Mouse (Mus musculus) midbrain, postnatal 0 days (tissue): Measurements from ENCODE around the gene Polr1a. TPM values are rescaled to one million over a fixed set of nuclear protein-coding genes. Genes with fewer than 3 reads are reported as not detected.

Experiments
- ATAC-seq: fragments of 200-750 bp; cut with Nextera tagmentation; 2 replicates; pipeline ENCODE4 v1.8.0; 2017; ENCODE audit warnings: moderate number of reproducible peaks, mild to moderate bottlenecking, moderate TSS enrichment, moderate library complexity; ENCODE audit not compliant: low FRiP score
- DNase-seq: peaks from one replicate; pipeline ENCODE4 v3.0.0-alpha.2; 2015; ENCODE audit warnings: low spot score
- H3K27ac ChIP-seq: fragments of 300-500 bp; sonication (generic); 2 replicates; pipeline ENCODE4 v1.5.1; 2014; ENCODE audit warnings: low read depth, mild to moderate bottlenecking, low read length, mixed read lengths
- H3K27me3 ChIP-seq: fragments of 300-500 bp; sonication (generic); 2 replicates; pipeline ENCODE4 v1.6.1; 2014; ENCODE audit warnings: low read length, control low read depth, mixed read lengths; ENCODE audit not compliant: insufficient read depth
- H3K36me3 ChIP-seq: fragments of 300-500 bp; sonication (generic); 2 replicates; pipeline ENCODE4 v1.6.1; 2014; ENCODE audit warnings: low read length, control low read depth, mixed read lengths; ENCODE audit not compliant: insufficient read depth
- H3K4me1 ChIP-seq: fragments of 300-500 bp; sonication (generic); 2 replicates; pipeline ENCODE4 v1.6.1; 2014; ENCODE audit warnings: mild to moderate bottlenecking, control low read depth, antibody characterized with exemption, low read length, mixed read lengths; ENCODE audit not compliant: insufficient read depth
- H3K4me2 ChIP-seq: fragments of 300-500 bp; sonication (generic); 2 replicates; pipeline ENCODE4 v1.6.1; 2014; ENCODE audit warnings: low read depth, mild to moderate bottlenecking, low read length, mixed read lengths; ENCODE audit not compliant: poor library complexity, severe bottlenecking
- H3K4me3 ChIP-seq: fragments of 300-500 bp; sonication (generic); 2 replicates; pipeline ENCODE4 v1.5.1; 2014; ENCODE audit warnings: low read depth, mild to moderate bottlenecking, low read length, moderate library complexity
- H3K9ac ChIP-seq: fragments of 300-500 bp; sonication (generic); replicated peaks from 2 replicates; pipeline ENCODE4 v1.6.1; 2014; ENCODE audit warnings: mild to moderate bottlenecking, low read length, moderate library complexity, mixed read lengths; ENCODE audit not compliant: poor library complexity, severe bottlenecking
- H3K9me3 ChIP-seq: fragments of 300-500 bp; sonication (generic); 2 replicates; pipeline ENCODE4 v1.6.1; 2016; ENCODE audit warnings: low read length, control low read depth
- CTCF ChIP-seq: IDR thresholded peaks from 2 replicates; pipeline ENCODE4 v1.5.1; 2016; ENCODE audit warnings: antibody characterized with exemption, mild to moderate bottlenecking
- WGBS: fragments of 180-500 bp; shearing (Covaris S2); extraction: QIAGEN DNeasy Blood & Tissue Kit; methylation state at CpG from one replicate; pipeline ENCODE4 v1.1.7; 2014; 5-methylcytosine and 5-hydroxymethylcytosine counted together
- polyA plus RNA-seq: library from polyadenylated mRNA; unstranded; fragments of >200 nt; fragmentation: Nextera tagmentation; extraction: Ambion mirVana; gene quantifications from 2 replicates; pipeline ENCODE4 v1.2.1, GENCODE M21; 2015
- total RNA-seq: library from RNA; depleted of rRNA; stranded (reverse); fragments of >200 nt; gene quantifications from 2 replicates; pipeline ENCODE4 v1.2.3, GENCODE M21; 2014

Gene Polr1a
- total and polyA plus RNA-seq, 2 experiments from 2014 or later: 15.8 to 21.8 TPM

- ATAC-seq: no peak; the same call in 1 of the 2 replicates
- Histone ChIP-seq H3K27me3 (no peaks in the 10 kb centered on the region), H3K36me3 (peaks cover 55% of the 10 kb centered on the region), H3K4me3 (no peak overlapping the region), H3K27ac (no peak overlapping the region), H3K9me3 (no peaks in the 10 kb centered on the region), H3K9ac (no peak overlapping the region), H3K4me1 (no peaks in the 10 kb centered on the region), H3K4me2 (no peak overlapping the region)
- TF ChIP-seq CTCF: peak; percentile 89
- DNase-seq: peak; percentile 74
Observed at GRCm38 (mm10) chr6:71927911-71928310, 19.1 kb downstream of the Polr1a start.

- ATAC-seq (no peak), DNase-seq (no peak)
- Histone ChIP-seq H3K4me2 (no peak overlapping the region), H3K27ac (no peak overlapping the region), H3K9me3 (no peaks in the 10 kb centered on the region), H3K27me3 (no peaks in the 10 kb centered on the region), H3K4me1 (no peaks in the 10 kb centered on the region), H3K36me3 (peaks cover 50% of the 10 kb centered on the region), H3K4me3 (no peak overlapping the region), H3K9ac (no peak overlapping the region)
- no peak for TF ChIP-seq CTCF
- 90% methylated on average over 10 of the region's 10 CpGs for WGBS
Observed at GRCm38 (mm10) chr6:71930053-71930452, 21.2 kb downstream of the Polr1a start.

GRCm38 (mm10) chr6:71930830-71931437, 22.1 kb downstream of the Polr1a start:
- H3K4me3 ChIP-seq: no peak overlapping the region
- no peaks in the 10 kb centered on the region for H3K4me1 ChIP-seq
- no peak overlapping the region for H3K27ac ChIP-seq
- no peaks in the 10 kb centered on the region for H3K27me3 ChIP-seq
- TF ChIP-seq CTCF: no peak
- no peaks in the 10 kb centered on the region for H3K9me3 ChIP-seq
- H3K36me3 ChIP-seq: peaks cover 49% of the 10 kb centered on the region
- no peak overlapping the region for H3K4me2 ChIP-seq
- H3K9ac ChIP-seq: no peak overlapping the region
- 86% methylated on average over 12 of the region's 12 CpGs for WGBS
- ATAC-seq (no peak), DNase-seq (no peak)

GRCm38 (mm10) chr6:71932347-71932746, 23.5 kb downstream of the Polr1a start:
- peaks cover 57% of the 10 kb centered on the region for H3K36me3 ChIP-seq
- no peak for TF ChIP-seq CTCF

GRCm38 (mm10) chr6:71934081-71934556, 25.3 kb downstream of the Polr1a start:
- no peak overlapping the region for H3K9ac ChIP-seq
- TF ChIP-seq CTCF: no peak
- H3K4me2 ChIP-seq: no peak overlapping the region
- no peak overlapping the region for H3K27ac ChIP-seq
- no peaks in the 10 kb centered on the region for H3K9me3 ChIP-seq
- H3K27me3 ChIP-seq: no peaks in the 10 kb centered on the region
- no peak; the same call in 1 of the 2 replicates for ATAC-seq
- H3K4me3 ChIP-seq: no peak overlapping the region
- peaks cover 68% of the 10 kb centered on the region for H3K36me3 ChIP-seq
- H3K4me1 ChIP-seq: no peaks in the 10 kb centered on the region
- peak; percentile 45 for DNase-seq
- WGBS: 46% methylated on average over 2 of the region's 2 CpGs

More at GRCm38 (mm10) chr6:71932347-71932746, 23.5 kb downstream of the Polr1a start:
- Histone ChIP-seq H3K9ac (no peak overlapping the region), H3K4me1 (no peaks in the 10 kb centered on the region), H3K27ac (no peak overlapping the region), H3K4me2 (no peak overlapping the region), H3K4me3 (no peak overlapping the region), H3K9me3 (no peaks in the 10 kb centered on the region), H3K27me3 (no peaks in the 10 kb centered on the region)
- DNase-seq: no peak
- 93% methylated on average over 5 of the region's 5 CpGs for WGBS
- ATAC-seq: no peak

- Histone ChIP-seq H3K27me3 (no peaks in the 10 kb centered on the region), H3K4me2 (no peak overlapping the region), H3K4me1 (no peaks in the 10 kb centered on the region), H3K4me3 (no peak overlapping the region), H3K27ac (no peak overlapping the region), H3K36me3 (peaks cover 56% of the 10 kb centered on the region), H3K9me3 (no peaks in the 10 kb centered on the region), H3K9ac (no peak overlapping the region)
- TF ChIP-seq CTCF: no peak
- no peak for ATAC-seq
- no peak for DNase-seq
- 66% methylated on average over 2 of the region's 2 CpGs for WGBS
Observed at GRCm38 (mm10) chr6:71935737-71936136, 26.9 kb downstream of the Polr1a start.
